Mouse (Mus musculus): Measurements from ENCODE around the gene Taf1b.

GRCm38 (mm10) chr12:24517118-24517517 lies 19.0 kb downstream of the Taf1b start:
- TF ChIP-seq EP300 (IDR thresholded peaks at IDR 0.05; ENCODE audit: insufficient read depth, low read depth, low read length) = no peak
- TF ChIP-seq POLR2A (IDR thresholded peaks at IDR 0.05; ENCODE audit: insufficient read depth, low read length) = no peak
- TF ChIP-seq CTCF (IDR thresholded peaks at IDR 0.05; ENCODE audit: low read depth, low read length) = no peak

Measured in ES-Bruce4 (cell line).